ENCODE assay signal across 25 mouse cellular contexts in genomic region chr14:23112369-23112768, GRCm38 (mm10).
A peak's percentile ranks its signal among the peaks of the same experiment; 100 is the strongest.
DNase-seq lines count a peak whose midpoint lies in the region; ATAC-seq lines count a peak whose summit lies in the region.
"Had no signal": no experiment of that assay in that cellular context is flagged by ENCODE, and none has a peak within 500 bp of the region (broad histone marks: within the 10 kb centered on the region; RNA-seq: fewer than 3 reads in every experiment).

No protein-coding gene starts in this region.

- no peaks in the 10 kb centered on the region for H3K36me3 ChIP-seq in hindbrain, embryonic 11.5 days (ENCODE audit: control insufficient read depth, insufficient read depth, low read length)
- no peaks in the 10 kb centered on the region for H3K36me3 ChIP-seq in hindbrain, embryonic 14.5 days (replicated peaks; ENCODE audit: control insufficient read depth, insufficient read depth)
- H3K36me3 ChIP-seq: embryonic facial prominence, embryonic 12.5 days; forebrain, embryonic 15.5 days; heart, embryonic 15.5 days; hindbrain, embryonic 10.5 days had no signal

- no peak overlapping the region for H3K4me2 ChIP-seq in hindbrain, embryonic 11.5 days (replicated peaks; ENCODE audit: low read depth, low read length)
- H3K4me2 ChIP-seq in hindbrain, embryonic 14.5 days (replicated peaks): no peak overlapping the region
- H3K4me2 ChIP-seq: embryonic facial prominence, embryonic 12.5 days; forebrain, embryonic 15.5 days; heart, embryonic 11.5 days; heart, embryonic 15.5 days had no signal

- no peaks in the 10 kb centered on the region for H3K4me1 ChIP-seq in hindbrain, embryonic 11.5 days (replicated peaks; ENCODE audit: control insufficient read depth, insufficient read depth, low read length)
- H3K4me1 ChIP-seq in hindbrain, embryonic 14.5 days (replicated peaks; ENCODE audit: control insufficient read depth, insufficient read depth, low read length): no peaks in the 10 kb centered on the region
- H3K4me1 ChIP-seq: forebrain, embryonic 15.5 days; heart, embryonic 15.5 days; hindbrain, embryonic 10.5 days had no signal

- H3K4me3 ChIP-seq in hindbrain, embryonic 11.5 days (ENCODE audit: low read depth, low read length): no peak overlapping the region
- H3K4me3 ChIP-seq in hindbrain, embryonic 14.5 days (replicated peaks; ENCODE audit: low read length): no peak overlapping the region
- H3K4me3 ChIP-seq: embryonic facial prominence, embryonic 12.5 days; forebrain, embryonic 15.5 days; heart, adult 2 months; heart, embryonic 15.5 days; hindbrain, embryonic 10.5 days had no signal

- H3K9me3 ChIP-seq in hindbrain, embryonic 11.5 days (ENCODE audit: control insufficient read depth, low read length): no peaks in the 10 kb centered on the region
- no peaks in the 10 kb centered on the region for H3K9me3 ChIP-seq in hindbrain, embryonic 14.5 days (ENCODE audit: control insufficient read depth, low read length)
- H3K9me3 ChIP-seq: embryonic facial prominence, embryonic 12.5 days; forebrain, embryonic 15.5 days; heart, embryonic 15.5 days; hindbrain, embryonic 10.5 days had no signal

- H3K27ac ChIP-seq in hindbrain, embryonic 11.5 days (ENCODE audit: low read depth, low read length): no peak overlapping the region
- no peak overlapping the region for H3K27ac ChIP-seq in hindbrain, embryonic 14.5 days
- H3K27ac ChIP-seq: embryonic facial prominence, embryonic 12.5 days; forebrain, embryonic 15.5 days; heart, adult 2 months; heart, embryonic 15.5 days; hindbrain, embryonic 10.5 days had no signal

- peak; percentile 33 for DNase-seq in adrenal gland, adult 2 months
- no peak for DNase-seq in adrenal gland, postnatal 4 days (ENCODE audit: low spot score in 2 of 2)
- peak; percentile 14 for DNase-seq in hindbrain, embryonic 11.5 days (ENCODE audit: low spot score)
- no peak for DNase-seq in hindbrain, embryonic 14.5 days (ENCODE audit: low spot score)
- peak; percentile 25 for DNase-seq in adrenal gland, postnatal 14 days
- no peak for DNase-seq in cerebellum, adult 11-12 months
- no peak for DNase-seq in spleen, postnatal 4 days (ENCODE audit: low spot score in 2 of 2)
- DNase-seq in left cerebral cortex, adult 9 months (ENCODE audit: low spot score in 2 of 2): no peak
- DNase-seq: cerebellum, adult 2 months; cerebellum, postnatal 10 days; embryo, embryonic 11 days; gastrocnemius, postnatal 10 days; heart, adult 2 months; heart, postnatal 14 days; kidney, adult 8-10 months had no signal

- 47% methylated on average over 2 of the region's 2 CpGs for WGBS in hindbrain, embryonic 11.5 days
- 23% methylated on average over 2 of the region's 2 CpGs for WGBS in hindbrain, embryonic 14.5 days

- ATAC-seq in hindbrain, embryonic 11.5 days (ENCODE audit: low FRiP score): no peak
- ATAC-seq in hindbrain, embryonic 14.5 days (ENCODE audit: low FRiP score): no peak
- ATAC-seq: activated CD4-positive, CD25-positive, alpha-beta regulatory T cell, adult 4 months; forebrain, embryonic 15.5 days; hindbrain, embryonic 16.5 days; inflammation-experienced regulatory T-cells, adult 6 months; intestine, postnatal 0 days; Patski had no signal

- no peak overlapping the region for H3K9ac ChIP-seq in hindbrain, embryonic 11.5 days (ENCODE audit: low read depth, low read length)
- H3K9ac ChIP-seq in hindbrain, embryonic 14.5 days: no peak overlapping the region
- H3K9ac ChIP-seq: embryonic facial prominence, embryonic 12.5 days; forebrain, embryonic 15.5 days; heart, embryonic 15.5 days had no signal

- no peaks in the 10 kb centered on the region for H3K27me3 ChIP-seq in hindbrain, embryonic 11.5 days (ENCODE audit: control insufficient read depth, insufficient read depth, low read length)
- no peaks in the 10 kb centered on the region for H3K27me3 ChIP-seq in hindbrain, embryonic 14.5 days (ENCODE audit: control insufficient read depth, insufficient read depth, low read length)
- H3K27me3 ChIP-seq: embryonic facial prominence, embryonic 12.5 days; forebrain, embryonic 15.5 days; heart, embryonic 15.5 days; Patski had no signal

Comparison
In these comparisons a context has a peak if more than half of its experiments do, and no peak if none do; other contexts are left out.
1. DNase-seq: peak in adrenal gland, adult 2 months (single experiment), hindbrain, embryonic 11.5 days (single experiment) and adrenal gland, postnatal 14 days (single experiment); none in adrenal gland, postnatal 4 days (0 of 2), hindbrain, embryonic 14.5 days (single experiment), cerebellum, adult 11-12 months (single experiment), spleen, postnatal 4 days (0 of 2) and left cerebral cortex, adult 9 months (0 of 2).